Mouse (Mus musculus) heart, postnatal 0 days (tissue): ENCODE results near the gene Nudt15.

Experiments
- CTCF ChIP-seq: IDR thresholded peaks from 2 replicates; pipeline ENCODE4 v1.5.1; 2016; ENCODE audit warnings: antibody characterized with exemption, control low read depth, low read depth
- EP300 ChIP-seq: IDR thresholded peaks from 2 replicates; pipeline ENCODE4 v1.6.1; 2016; ENCODE audit warnings: antibody characterized with exemption, low read depth

GRCm38 (mm10) chr14:73551164-73551563, 3.1 kb upstream of the Nudt15 start:
- TF ChIP-seq CTCF (no peak), EP300 (no peak)
